Mouse (Mus musculus): ENCODE measurements around the gene Rab28.

The Rab28 gene

GRCm38 (mm10) chr5:41708051-41708630 is at the start of gene Rab28:
Gene Rab28, minus strand, starts transcription at chr5:41708157.
- Histone ChIP-seq H3K4me1 (replicated peaks; ENCODE audit: low read depth, low read length) (peaks cover 4% of the 10 kb centered on the region), H3K4me3 (replicated peaks; ENCODE audit: low read length) (peak within 1 kb of the TSS; percentile 97), H3K36me3 (ENCODE audit: insufficient read depth, low read length) (no peaks in the 10 kb centered on the region), H3K27me3 (ENCODE audit: insufficient read depth, low read length) (no peaks in the 10 kb centered on the region), H3K9me3 (ENCODE audit: low read length) (no peaks in the 10 kb centered on the region)
- no peak for TF ChIP-seq POU5F1 (IDR thresholded peaks at IDR 0.05; ENCODE audit: borderline replicate concordance, low read length)
- TF ChIP-seq NANOG (IDR thresholded peaks at IDR 0.05; ENCODE audit: borderline replicate concordance, low read length) = no peak

GRCm38 (mm10) chr5:41757338-41757737 is 49.4 kb upstream of the Rab28 start:
- H3K36me3 ChIP-seq (ENCODE audit: insufficient read depth, low read length) = no peaks in the 10 kb centered on the region
- no peak for TF ChIP-seq CTCF (conservative IDR thresholded peaks at IDR 0.05; ENCODE audit: low read length)
- TF ChIP-seq NANOG (IDR thresholded peaks at IDR 0.05; ENCODE audit: borderline replicate concordance, low read length) = no peak
- no peak for TF ChIP-seq POU5F1 (IDR thresholded peaks at IDR 0.05; ENCODE audit: borderline replicate concordance, low read length)
- H3K9me3 ChIP-seq (ENCODE audit: low read length) = no peaks in the 10 kb centered on the region
- H3K4me1 ChIP-seq (replicated peaks; ENCODE audit: low read depth, low read length) = peaks cover 38% of the 10 kb centered on the region
- H3K27me3 ChIP-seq (ENCODE audit: insufficient read depth, low read length) = peaks cover 95% of the 10 kb centered on the region
- no peak overlapping the region for H3K4me3 ChIP-seq (replicated peaks; ENCODE audit: low read length)

GRCm38 (mm10) chr5:41756396-41756795 is 48.4 kb upstream of the Rab28 start:
- TF ChIP-seq POU5F1 (IDR thresholded peaks at IDR 0.05; ENCODE audit: borderline replicate concordance, low read length) (no peak), NANOG (IDR thresholded peaks at IDR 0.05; ENCODE audit: borderline replicate concordance, low read length) (no peak), CTCF (conservative IDR thresholded peaks at IDR 0.05; ENCODE audit: low read length) (no peak)

GRCm38 (mm10) chr5:41755373-41755960 is 47.5 kb upstream of the Rab28 start:
- Histone ChIP-seq H3K27me3 (ENCODE audit: insufficient read depth, low read length) (peaks cover 97% of the 10 kb centered on the region), H3K4me3 (replicated peaks; ENCODE audit: low read length) (peak overlapping the region; percentile 63), H3K9me3 (ENCODE audit: low read length) (no peaks in the 10 kb centered on the region), H3K36me3 (ENCODE audit: insufficient read depth, low read length) (no peaks in the 10 kb centered on the region), H3K4me1 (replicated peaks; ENCODE audit: low read depth, low read length) (peaks cover 29% of the 10 kb centered on the region)
- TF ChIP-seq POU5F1 (IDR thresholded peaks at IDR 0.05; ENCODE audit: borderline replicate concordance, low read length) (no peak), NANOG (IDR thresholded peaks at IDR 0.05; ENCODE audit: borderline replicate concordance, low read length) (no peak), CTCF (conservative IDR thresholded peaks at IDR 0.05; ENCODE audit: low read length) (no peak)

More at GRCm38 (mm10) chr5:41756396-41756795, 48.4 kb upstream of the Rab28 start:
- H3K4me1 ChIP-seq (replicated peaks; ENCODE audit: low read depth, low read length) = peaks cover 30% of the 10 kb centered on the region
- peaks cover 95% of the 10 kb centered on the region for H3K27me3 ChIP-seq (ENCODE audit: insufficient read depth, low read length)
- no peak overlapping the region for H3K4me3 ChIP-seq (replicated peaks; ENCODE audit: low read length)
- H3K36me3 ChIP-seq (ENCODE audit: insufficient read depth, low read length) = no peaks in the 10 kb centered on the region
- no peaks in the 10 kb centered on the region for H3K9me3 ChIP-seq (ENCODE audit: low read length)

GRCm38 (mm10) chr5:41754836-41755235 is 46.9 kb upstream of the Rab28 start:
- Histone ChIP-seq H3K36me3 (ENCODE audit: insufficient read depth, low read length) (no peaks in the 10 kb centered on the region), H3K27me3 (ENCODE audit: insufficient read depth, low read length) (peaks cover 97% of the 10 kb centered on the region), H3K9me3 (ENCODE audit: low read length) (no peaks in the 10 kb centered on the region), H3K4me1 (replicated peaks; ENCODE audit: low read depth, low read length) (peaks cover 23% of the 10 kb centered on the region), H3K4me3 (replicated peaks; ENCODE audit: low read length) (peak overlapping the region; percentile 32; the same call in 1 of the 2 replicates)
- TF ChIP-seq NANOG (IDR thresholded peaks at IDR 0.05; ENCODE audit: borderline replicate concordance, low read length) (no peak), CTCF (conservative IDR thresholded peaks at IDR 0.05; ENCODE audit: low read length) (no peak), POU5F1 (IDR thresholded peaks at IDR 0.05; ENCODE audit: borderline replicate concordance, low read length) (no peak)

- H3K9me3 ChIP-seq (ENCODE audit: low read length) = no peaks in the 10 kb centered on the region
- H3K36me3 ChIP-seq (ENCODE audit: insufficient read depth, low read length) = no peaks in the 10 kb centered on the region
- TF ChIP-seq NANOG (IDR thresholded peaks at IDR 0.05; ENCODE audit: borderline replicate concordance, low read length) (no peak), CTCF (conservative IDR thresholded peaks at IDR 0.05; ENCODE audit: low read length) (no peak), POU5F1 (IDR thresholded peaks at IDR 0.05; ENCODE audit: borderline replicate concordance, low read length) (no peak)
- peak overlapping the region; percentile 32; the same call in 1 of the 2 replicates for H3K4me3 ChIP-seq (replicated peaks; ENCODE audit: low read length)
- peaks cover 97% of the 10 kb centered on the region for H3K27me3 ChIP-seq (ENCODE audit: insufficient read depth, low read length)
- peaks cover 23% of the 10 kb centered on the region for H3K4me1 ChIP-seq (replicated peaks; ENCODE audit: low read depth, low read length)
Measured at GRCm38 (mm10) chr5:41754226-41754775, 46.3 kb upstream of the Rab28 start.

GRCm38 (mm10) chr5:41752721-41753120 is 44.8 kb upstream of the Rab28 start:
- Histone ChIP-seq H3K36me3 (ENCODE audit: insufficient read depth, low read length) (no peaks in the 10 kb centered on the region), H3K27me3 (ENCODE audit: insufficient read depth, low read length) (peaks cover 95% of the 10 kb centered on the region), H3K4me3 (replicated peaks; ENCODE audit: low read length) (no peak overlapping the region), H3K9me3 (ENCODE audit: low read length) (no peaks in the 10 kb centered on the region), H3K4me1 (replicated peaks; ENCODE audit: low read depth, low read length) (peaks cover 33% of the 10 kb centered on the region)
- TF ChIP-seq POU5F1 (IDR thresholded peaks at IDR 0.05; ENCODE audit: borderline replicate concordance, low read length) (no peak), CTCF (conservative IDR thresholded peaks at IDR 0.05; ENCODE audit: low read length) (no peak), NANOG (IDR thresholded peaks at IDR 0.05; ENCODE audit: borderline replicate concordance, low read length) (no peak)

GRCm38 (mm10) chr5:41744898-41745780 is 37.2 kb upstream of the Rab28 start:
- Histone ChIP-seq H3K4me1 (replicated peaks; ENCODE audit: low read depth, low read length) (peaks cover 45% of the 10 kb centered on the region), H3K36me3 (ENCODE audit: insufficient read depth, low read length) (no peaks in the 10 kb centered on the region), H3K4me3 (replicated peaks; ENCODE audit: low read length) (no peak overlapping the region), H3K27me3 (ENCODE audit: insufficient read depth, low read length) (peaks cover 47% of the 10 kb centered on the region), H3K9me3 (ENCODE audit: low read length) (no peaks in the 10 kb centered on the region)
- TF ChIP-seq CTCF (conservative IDR thresholded peaks at IDR 0.05; ENCODE audit: low read length) (no peak), NANOG (IDR thresholded peaks at IDR 0.05; ENCODE audit: borderline replicate concordance, low read length) (no peak), POU5F1 (IDR thresholded peaks at IDR 0.05; ENCODE audit: borderline replicate concordance, low read length) (no peak)

All from E14TG2a.4 (cell line).